Mouse (Mus musculus) heart, embryonic 16.5 days (tissue): Measurements from ENCODE around the gene 4933414I15Rik. TPM values are rescaled to one million over a fixed set of nuclear protein-coding genes. Genes with fewer than 3 reads are reported as not detected.

ENCODE experiments used
- ATAC-seq: fragments of 200-750 bp; cut with Nextera tagmentation; replicated peaks from 2 replicates; pipeline ENCODE4 v1.8.0; 2017; ENCODE audit warnings: moderate number of reproducible peaks; ENCODE audit not compliant: insufficient read depth, low FRiP score; ENCODE audit errors: extremely low read depth
- H3K27ac ChIP-seq: fragments of 300-500 bp; sonication (generic); 2 replicates; pipeline ENCODE4 v1.5.1; 2014; ENCODE audit warnings: mild to moderate bottlenecking, low read length, control low read depth, moderate library complexity
- H3K27me3 ChIP-seq: fragments of 300-500 bp; sonication (generic); 2 replicates; pipeline ENCODE4 v1.6.1; 2014; ENCODE audit warnings: low read length, mixed read lengths; ENCODE audit not compliant: control insufficient read depth, insufficient read depth
- H3K36me3 ChIP-seq: fragments of 300-500 bp; sonication (generic); 2 replicates; pipeline ENCODE4 v1.6.1; 2014; ENCODE audit not compliant: control insufficient read depth, insufficient read depth
- H3K4me1 ChIP-seq: fragments of 300-500 bp; sonication (generic); 2 replicates; pipeline ENCODE4 v1.6.1; 2014; ENCODE audit warnings: low read length, mixed read lengths; ENCODE audit not compliant: control insufficient read depth, insufficient read depth
- H3K4me2 ChIP-seq: fragments of 300-500 bp; sonication (generic); 2 replicates; pipeline ENCODE4 v1.6.1; 2014; ENCODE audit warnings: low read depth, mild to moderate bottlenecking, control low read depth, low read length
- H3K4me3 ChIP-seq: fragments of 300-500 bp; sonication (generic); 2 replicates; pipeline ENCODE4 v1.5.1; 2014; ENCODE audit warnings: mild to moderate bottlenecking, control low read depth, low read length
- H3K9ac ChIP-seq: fragments of 300-500 bp; sonication (generic); 2 replicates; pipeline ENCODE4 v1.6.1; 2014; ENCODE audit warnings: low read length, control low read depth
- H3K9me3 ChIP-seq: fragments of 300-500 bp; sonication (generic); replicated peaks from 2 replicates; pipeline ENCODE4 v1.6.1; 2016; ENCODE audit warnings: low read length; ENCODE audit not compliant: control insufficient read depth
- WGBS: fragments of 180-500 bp; shearing (Covaris S2); extraction: QIAGEN DNeasy Blood & Tissue Kit; methylation state at CpG from one replicate; pipeline ENCODE4 v1.1.7; 2014; 5-methylcytosine and 5-hydroxymethylcytosine counted together
- polyA plus RNA-seq: library from polyadenylated mRNA; unstranded; fragments of >200 nt; fragmentation: Nextera tagmentation; extraction: Ambion mirVana; gene quantifications from 2 replicates; pipeline ENCODE4 v1.2.1, GENCODE M21; 2015

4933414I15Rik gene
- not detected in 2 replicates for polyA plus RNA-seq

DNA sequence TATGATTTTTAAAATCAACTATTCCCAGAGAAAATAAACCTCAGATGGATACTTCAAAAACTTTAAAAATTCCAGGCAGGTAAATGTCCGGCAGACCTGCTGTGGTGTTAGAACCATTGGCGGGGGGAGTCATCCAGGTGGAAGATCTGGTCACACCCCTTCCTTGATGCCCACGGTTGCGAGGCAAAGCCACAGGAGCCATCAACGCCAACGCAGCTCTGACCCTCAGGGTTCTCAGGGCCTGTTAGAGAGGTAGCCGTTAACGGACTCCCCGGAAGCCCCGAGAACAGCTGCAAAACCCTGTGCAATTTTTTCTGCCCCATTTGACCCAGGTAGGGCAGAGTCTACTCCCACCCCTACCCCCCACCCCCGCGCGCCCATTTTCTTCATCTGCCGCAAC lies at the start of gene 4933414I15Rik:
Gene 4933414I15Rik, minus strand, starts transcription at position 260 of the 400 bp plus-strand sequence.
- Histone ChIP-seq H3K9me3 (no peaks in the 10 kb centered on the region), H3K9ac (no peak within 1 kb of the TSS), H3K36me3 (no peaks in the 10 kb centered on the region), H3K4me2 (no peak within 1 kb of the TSS), H3K4me3 (no peak within 1 kb of the TSS), H3K4me1 (no peaks in the 10 kb centered on the region), H3K27ac (no peak within 1 kb of the TSS), H3K27me3 (peaks cover 6% of the 10 kb centered on the region; the same call in 1 of the 2 replicates)
- ATAC-seq, result no peak
- WGBS, result 72% methylated on average over 14 of the region's 14 CpGs

- Histone ChIP-seq H3K9ac (no peak within 1 kb of the TSS), H3K4me1 (no peaks in the 10 kb centered on the region), H3K9me3 (no peaks in the 10 kb centered on the region), H3K27me3 (peaks cover 21% of the 10 kb centered on the region), H3K4me3 (no peak within 1 kb of the TSS), H3K36me3 (no peaks in the 10 kb centered on the region), H3K4me2 (no peak within 1 kb of the TSS), H3K27ac (no peak within 1 kb of the TSS)
- WGBS, result 64% methylated on average over 5 of the region's 5 CpGs
- no peak for ATAC-seq
Observed at GRCm38 (mm10) chr11:50981667-50982066, 38.1 kb upstream of the 4933414I15Rik start, which contains the start of gene Olfr1377. Gene Olfr1377 (plus strand): TSS chr11:50981967.

DNA sequence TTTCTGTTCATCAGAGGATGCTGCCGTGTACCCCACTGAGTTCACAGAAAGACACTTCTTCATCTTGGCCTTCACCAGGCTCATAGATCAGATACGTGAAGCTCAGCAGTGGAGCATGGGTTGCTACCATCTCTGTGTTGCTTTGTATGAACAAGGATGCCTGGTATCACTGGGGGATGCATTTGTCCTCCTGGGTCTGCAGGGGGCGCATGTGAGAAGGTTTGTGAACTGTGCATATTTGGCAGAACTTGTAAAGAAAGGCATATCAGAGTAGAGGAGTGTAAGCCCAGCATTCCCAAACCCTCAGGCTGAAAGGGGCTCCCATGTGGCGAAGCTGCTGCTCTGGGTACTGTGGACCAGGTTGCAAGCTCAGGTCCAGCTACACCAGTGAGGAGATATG lies 33.7 kb upstream of the 4933414I15Rik start:
- WGBS, result 63% methylated on average over 4 of the region's 4 CpGs

DNA sequence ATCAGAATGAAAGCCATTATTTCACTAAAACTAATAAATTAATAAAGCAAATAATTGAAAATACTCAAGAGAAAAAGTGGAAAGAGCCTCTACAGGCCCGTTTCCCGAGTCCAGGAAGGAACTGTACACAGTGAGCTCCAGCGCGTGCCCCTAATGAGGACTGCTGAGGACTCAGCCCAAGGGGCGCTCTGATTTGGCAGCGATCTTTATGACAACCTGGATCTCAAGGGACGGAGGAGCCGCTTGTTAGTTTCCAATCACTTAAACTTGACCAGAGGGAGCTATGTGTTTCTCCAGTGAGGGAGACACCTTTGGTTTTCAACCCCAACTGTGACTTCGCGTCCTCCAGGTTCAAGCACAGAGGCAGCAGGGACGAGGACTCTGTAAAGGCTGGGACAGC lies 22.7 kb upstream of the 4933414I15Rik start, which contains the start of gene Olfr1378:
Gene Olfr1378, plus strand, starts transcription at position 301 of the 400 bp plus-strand sequence.
- Histone ChIP-seq H3K27me3 (no peaks in the 10 kb centered on the region; the same call in 1 of the 2 replicates), H3K27ac (no peak within 1 kb of the TSS), H3K4me3 (no peak within 1 kb of the TSS), H3K9me3 (no peaks in the 10 kb centered on the region), H3K4me2 (no peak within 1 kb of the TSS), H3K36me3 (no peaks in the 10 kb centered on the region), H3K4me1 (no peaks in the 10 kb centered on the region), H3K9ac (no peak within 1 kb of the TSS)
- no peak for ATAC-seq
- 89% methylated on average over 11 of the region's 11 CpGs for WGBS

More for the DNA sequence above, 33.7 kb upstream of the 4933414I15Rik start:
- Histone ChIP-seq H3K27ac (no peak overlapping the region), H3K4me2 (no peak overlapping the region), H3K9ac (no peak overlapping the region), H3K4me3 (no peak overlapping the region), H3K4me1 (no peaks in the 10 kb centered on the region), H3K36me3 (no peaks in the 10 kb centered on the region), H3K27me3 (peaks cover 6% of the 10 kb centered on the region), H3K9me3 (no peaks in the 10 kb centered on the region)
- ATAC-seq, result no peak

DNA sequence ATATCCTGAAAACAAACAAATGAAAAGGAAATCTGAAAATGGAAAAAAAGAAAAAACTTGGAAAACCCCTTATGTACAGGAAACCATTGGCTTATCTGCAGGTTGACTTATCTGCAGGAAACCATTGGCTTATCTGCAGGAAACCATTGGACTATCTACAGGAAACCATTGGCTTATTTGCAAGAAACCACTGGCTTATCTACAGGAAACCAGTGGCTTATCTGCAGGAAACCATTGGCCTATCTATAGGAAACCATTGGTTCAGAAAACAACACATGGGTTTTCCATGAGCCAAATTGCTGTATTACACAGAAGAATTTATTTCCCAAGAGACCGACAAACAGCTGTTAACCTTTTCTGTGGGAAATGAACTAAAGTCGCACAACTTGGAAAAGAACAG lies 21.3 kb upstream of the 4933414I15Rik start:
- WGBS, result 59% methylated on average over 2 of the region's 2 CpGs
- Histone ChIP-seq H3K36me3 (no peaks in the 10 kb centered on the region), H3K27ac (no peak overlapping the region), H3K9me3 (no peaks in the 10 kb centered on the region), H3K4me1 (no peaks in the 10 kb centered on the region), H3K4me3 (no peak overlapping the region), H3K9ac (no peak overlapping the region), H3K4me2 (no peak overlapping the region), H3K27me3 (no peaks in the 10 kb centered on the region; the same call in 1 of the 2 replicates)
- ATAC-seq, result no peak

DNA sequence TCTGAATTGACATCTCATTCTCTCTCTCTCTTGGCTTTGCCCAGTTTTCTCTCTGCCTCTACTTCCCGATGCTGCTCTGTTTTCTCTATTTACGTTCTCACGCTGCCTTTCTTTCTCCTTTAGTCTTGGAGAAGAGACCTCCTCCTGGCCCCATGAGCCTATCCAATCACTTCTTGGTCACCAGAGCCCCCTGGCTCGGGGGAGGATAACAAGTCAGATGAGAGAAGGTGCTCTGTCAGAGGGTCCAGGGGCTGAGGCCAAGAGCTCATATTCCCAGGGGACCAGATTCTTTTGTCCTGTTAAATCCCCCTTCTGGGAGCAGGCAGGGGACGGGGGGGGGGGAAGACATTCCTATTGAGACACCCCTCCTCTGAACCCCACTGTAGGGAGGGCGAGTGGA lies 10.1 kb upstream of the 4933414I15Rik start, which contains the start of gene Prop1:
Gene Prop1, minus strand, starts transcription at position 101 of the 400 bp plus-strand sequence.
- ATAC-seq, result no peak
- Histone ChIP-seq H3K9me3 (no peaks in the 10 kb centered on the region), H3K9ac (no peak within 1 kb of the TSS), H3K4me2 (no peak within 1 kb of the TSS), H3K27ac (no peak within 1 kb of the TSS), H3K4me1 (no peaks in the 10 kb centered on the region), H3K36me3 (no peaks in the 10 kb centered on the region), H3K27me3 (peaks cover 5% of the 10 kb centered on the region; the same call in 1 of the 2 replicates), H3K4me3 (no peak within 1 kb of the TSS)
- 64% methylated on average over 6 of the region's 6 CpGs for WGBS

- H3K9me3 ChIP-seq, result no peaks in the 10 kb centered on the region
- H3K9ac ChIP-seq, result no peak overlapping the region
- 57% methylated on average over 14 of the region's 14 CpGs for WGBS
- H3K4me2 ChIP-seq, result no peak overlapping the region
- H3K27me3 ChIP-seq, result no peaks in the 10 kb centered on the region; the same call in 1 of the 2 replicates
- no peaks in the 10 kb centered on the region for H3K4me1 ChIP-seq
- H3K36me3 ChIP-seq, result no peaks in the 10 kb centered on the region
- no peak overlapping the region for H3K4me3 ChIP-seq
- no peak for ATAC-seq
- no peak overlapping the region for H3K27ac ChIP-seq
Observed at GRCm38 (mm10) chr11:50952290-50952689, 8.7 kb upstream of the 4933414I15Rik start.

DNA sequence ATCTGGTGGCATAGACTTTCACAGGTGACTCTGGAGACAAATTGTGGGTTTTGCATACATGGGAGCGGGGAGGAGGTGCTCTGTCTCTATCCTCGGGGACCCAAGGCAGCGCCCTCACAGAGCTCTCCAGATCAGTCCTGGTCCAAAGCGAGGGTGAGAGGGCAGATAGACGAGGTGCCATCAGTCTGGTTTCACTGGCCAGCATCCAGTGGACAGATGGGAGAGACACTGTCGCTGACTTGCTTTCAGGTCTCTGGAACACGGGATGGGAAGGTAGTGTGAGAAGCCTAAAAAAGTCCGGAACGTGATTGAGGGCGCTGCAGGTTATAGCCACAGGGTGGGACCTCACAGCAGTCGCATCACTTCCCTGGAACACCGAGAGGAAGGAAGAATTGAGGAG lies 1.2 kb downstream of the 4933414I15Rik start:
- no peak for ATAC-seq
- WGBS, result 59% methylated on average over 12 of the region's 12 CpGs
- peaks cover 6% of the 10 kb centered on the region; the same call in 1 of the 2 replicates for H3K27me3 ChIP-seq
- H3K9me3 ChIP-seq, result no peaks in the 10 kb centered on the region
- H3K4me1 ChIP-seq, result no peaks in the 10 kb centered on the region
- no peak overlapping the region for H3K4me2 ChIP-seq
- H3K36me3 ChIP-seq, result no peaks in the 10 kb centered on the region
- H3K9ac ChIP-seq, result no peak overlapping the region
- no peak overlapping the region for H3K4me3 ChIP-seq
- no peak overlapping the region for H3K27ac ChIP-seq

DNA sequence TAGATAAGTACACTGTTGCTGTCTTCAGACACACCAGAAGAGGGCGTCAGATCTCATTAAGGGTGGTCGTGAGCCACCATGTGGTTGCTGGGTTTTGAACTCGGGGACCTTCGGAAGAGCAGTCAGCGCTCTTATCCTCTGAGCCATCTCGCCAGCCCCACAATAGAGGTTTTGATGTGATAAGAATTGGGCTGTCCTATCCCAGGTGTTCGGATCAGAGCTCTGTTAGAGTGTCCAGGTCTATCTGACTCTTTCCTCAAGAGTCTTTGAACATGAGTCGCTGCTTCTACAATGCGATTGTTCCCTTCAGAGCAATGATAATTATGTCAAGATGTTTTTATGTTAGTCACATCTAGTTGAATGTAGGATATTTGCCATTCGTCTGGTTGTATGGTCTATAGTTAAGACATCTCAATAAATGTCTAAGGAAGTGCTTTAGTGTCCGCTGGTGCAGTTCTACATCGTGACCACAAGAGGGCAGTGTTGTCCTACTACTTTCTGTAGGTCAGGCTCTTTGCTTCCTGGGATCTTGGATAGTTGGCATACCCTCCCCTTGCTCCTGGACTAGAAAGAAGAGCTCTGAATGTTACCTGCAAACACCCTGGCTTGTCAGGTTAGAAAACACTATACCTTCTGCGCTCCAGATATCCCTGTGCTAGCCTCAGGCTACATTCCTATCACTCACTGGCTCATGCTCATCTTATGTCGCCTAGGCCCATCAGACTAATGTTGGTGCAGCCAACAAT lies 3.8 kb downstream of the 4933414I15Rik start:
- H3K4me1 ChIP-seq, result no peaks in the 10 kb centered on the region
- H3K4me3 ChIP-seq, result no peak overlapping the region
- ATAC-seq, result no peak
- no peak overlapping the region for H3K4me2 ChIP-seq
- H3K9me3 ChIP-seq, result no peaks in the 10 kb centered on the region
- H3K9ac ChIP-seq, result no peak overlapping the region
- peaks cover 6% of the 10 kb centered on the region; the same call in 1 of the 2 replicates for H3K27me3 ChIP-seq
- WGBS, result 30% methylated on average over 14 of the region's 14 CpGs
- H3K27ac ChIP-seq, result no peak overlapping the region
- H3K36me3 ChIP-seq, result no peaks in the 10 kb centered on the region
